Mouse (Mus musculus) ovary, adult 10 weeks (tissue): ENCODE data around the gene Ppp1r14a. TPM values are rescaled to one million over a fixed set of nuclear protein-coding genes. Genes with fewer than 3 reads are reported as not detected.

Experiments used
- polyA plus RNA-seq: library from polyadenylated mRNA; stranded (reverse); fragments of 350-450 nt; fragmentation: Illumina TruSeq; extraction: RNeasy Lipid Tissue Mini Kit (QIAGEN cat#74804); gene quantifications from one replicate; pipeline ENCODE4 v1.2.3, GENCODE M21; 2014

The Ppp1r14a gene
- polyA plus RNA-seq = not detected

GRCm38 (mm10) chr7:29288942-29289638 is at the start of gene Ppp1r14a:
Ppp1r14a (plus strand) TSS chr7:29289308.

GRCm38 (mm10) chr7:29248261-29248841 is 40.8 kb upstream of the Ppp1r14a start, which contains the start of gene 2200002D01Rik:
2200002D01Rik (minus strand) TSS chr7:29248466.

DNA sequence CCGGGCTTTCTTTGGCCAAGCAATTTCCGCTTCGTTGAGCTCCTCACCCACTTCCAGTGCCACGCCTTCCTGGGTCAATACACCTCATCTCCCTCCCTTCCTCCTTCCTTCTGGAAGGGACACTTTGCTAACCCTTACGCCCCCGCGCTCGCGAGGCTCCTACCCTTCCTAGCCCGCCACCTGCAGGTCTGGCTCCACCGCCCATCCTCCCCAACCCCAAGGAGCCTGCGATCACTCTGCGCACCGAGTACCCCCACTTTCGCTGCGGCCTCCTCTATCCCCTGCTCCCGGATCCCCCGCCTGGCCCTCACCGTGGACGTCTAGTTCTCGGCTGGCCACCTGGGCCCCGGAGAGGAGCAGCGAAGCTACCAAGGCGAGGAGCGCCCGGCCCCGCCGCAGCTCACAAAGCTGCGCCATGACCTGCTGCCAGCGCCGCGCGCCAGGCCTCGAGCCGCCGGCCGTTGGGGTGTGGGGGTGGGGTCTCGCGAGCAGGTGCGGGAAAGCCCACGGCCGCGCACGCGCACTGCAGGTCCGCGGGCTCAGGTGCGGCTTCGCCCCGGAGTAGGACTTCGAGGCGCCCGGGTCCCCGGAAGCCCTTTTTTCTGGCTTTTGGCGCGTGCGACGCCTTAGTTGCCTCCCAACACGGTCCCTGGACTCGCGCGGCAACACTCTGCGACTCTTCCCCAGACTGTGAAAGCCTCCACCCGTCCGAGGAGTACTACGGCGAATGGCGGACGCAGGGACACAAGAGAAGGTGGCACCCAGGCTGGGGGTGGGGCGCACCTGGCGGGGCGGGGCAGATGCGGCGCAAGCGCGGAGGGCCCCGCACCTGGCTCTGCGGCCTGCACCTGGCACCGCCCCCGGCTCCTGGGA is 7.7 kb upstream of the Ppp1r14a start, which contains the start of gene Spint2:
Spint2 (minus strand) TSS at position 712 of the 873 bp plus-strand sequence.

DNA sequence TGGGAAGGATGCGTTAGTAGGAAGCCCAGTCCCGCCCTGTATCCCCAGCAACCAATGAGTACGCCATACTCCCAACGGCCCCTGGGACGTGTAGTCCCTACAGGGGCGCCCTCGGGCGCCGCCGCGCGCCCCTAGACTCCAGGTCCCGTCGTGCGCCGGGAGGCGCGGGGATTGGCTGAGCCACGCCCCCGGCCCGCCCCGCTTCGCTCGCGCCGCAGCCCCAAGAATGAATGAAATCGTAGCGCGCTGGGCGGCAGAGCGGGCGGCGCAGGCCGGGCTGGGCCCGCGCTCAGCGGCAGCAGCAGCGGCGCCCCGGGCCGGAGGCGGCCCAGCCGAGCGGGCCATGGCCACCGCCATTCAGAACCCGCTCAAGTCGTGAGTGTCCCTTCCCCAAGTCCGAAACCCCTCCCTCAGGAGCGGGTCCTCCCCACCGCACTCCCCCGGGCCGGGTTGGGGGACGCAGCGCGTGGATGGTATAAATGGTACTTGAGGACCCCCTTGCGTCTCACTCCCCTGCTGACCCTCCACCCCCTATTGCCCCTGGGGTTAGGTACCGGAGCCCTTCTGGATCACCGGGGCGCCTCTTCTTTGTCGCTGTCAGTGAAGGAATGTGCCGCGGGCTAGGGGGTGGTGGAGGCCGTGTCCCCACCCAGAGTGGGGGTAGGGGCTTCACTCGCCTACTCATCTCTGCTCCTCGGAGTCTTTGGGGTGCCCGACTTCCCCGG is 14.8 kb downstream of the Ppp1r14a start, which contains the start of gene Dpf1:
Dpf1 (plus strand) TSS at position 214 of the 725 bp plus-strand sequence.

Other genes with a start within 250 kb of the Ppp1r14a start
- not detected for gene Ryr1, start 164.1 kb upstream of the Ppp1r14a start, polyA plus RNA-seq
- gene Rasgrp4, start 154.5 kb upstream of the Ppp1r14a start, polyA plus RNA-seq = 0.74 TPM
- 0.71 TPM for gene Fam98c, start 133.1 kb upstream of the Ppp1r14a start, polyA plus RNA-seq
- gene Ggn, start 119.1 kb upstream of the Ppp1r14a start, polyA plus RNA-seq = not detected
- 2.3 TPM for gene Spred3, start 118.9 kb upstream of the Ppp1r14a start, polyA plus RNA-seq
- gene Psmd8, start 108.6 kb upstream of the Ppp1r14a start, polyA plus RNA-seq = 58.9 TPM
- gene Catsperg1, start 75.3 kb upstream of the Ppp1r14a start, polyA plus RNA-seq = 0.40 TPM
- 2.7 TPM for gene Kcnk6, start 56.8 kb upstream of the Ppp1r14a start, polyA plus RNA-seq
- gene Yif1b, start 51.0 kb upstream of the Ppp1r14a start, polyA plus RNA-seq = not detected
- not detected for gene 2200002D01Rik, start 40.8 kb upstream of the Ppp1r14a start, polyA plus RNA-seq
- 10.6 TPM for gene Spint2, start 7.4 kb upstream of the Ppp1r14a start, polyA plus RNA-seq
- gene Dpf1, start 14.6 kb downstream of the Ppp1r14a start, polyA plus RNA-seq = 0.29 TPM
- 10.6 TPM for gene Sipa1l3, start 229.3 kb downstream of the Ppp1r14a start, polyA plus RNA-seq